Mouse (Mus musculus): ENCODE measurements around the gene Bach2. TPM values are rescaled to one million over a fixed set of nuclear protein-coding genes. Genes with fewer than 3 reads are reported as not detected.

Gene Bach2
- polyA plus RNA-seq, 1 experiment, result 7.5 TPM

- TF ChIP-seq CTCF (IDR thresholded peaks at IDR 0.05; ENCODE audit: insufficient read depth, low read length), result no peak
- TF ChIP-seq POLR2A (IDR thresholded peaks at IDR 0.05; ENCODE audit: borderline replicate concordance, extremely low read depth, low read depth, low read length), result no peak
- WGBS, result 40% methylated on average over 3 of the region's 3 CpGs
- H3K4me3 ChIP-seq (replicated peaks; ENCODE audit: extremely low read depth, low read depth, low read length), result no peak overlapping the region
- DNase-seq, result no peak
- 0 out of 2 replicates have a peak, but pooled peaks cover 3% of the 10 kb centered on the region for H3K4me1 ChIP-seq (ENCODE audit: control insufficient read depth, insufficient read depth, low read length)
Measured at GRCm38 (mm10) chr4:32571441-32571840, 332.8 kb downstream of the Bach2 start.

GRCm38 (mm10) chr4:32572118-32572517 lies 333.5 kb downstream of the Bach2 start:
- WGBS, result 69% methylated on average over 1 of the region's 1 CpGs
- TF ChIP-seq POLR2A (IDR thresholded peaks at IDR 0.05; ENCODE audit: borderline replicate concordance, extremely low read depth, low read depth, low read length) (no peak), CTCF (IDR thresholded peaks at IDR 0.05; ENCODE audit: insufficient read depth, low read length) (peak; percentile 30; the same call in 1 of the 2 replicates)
- Histone ChIP-seq H3K4me1 (ENCODE audit: control insufficient read depth, insufficient read depth, low read length) (0 out of 2 replicates have a peak, but pooled peaks cover 3% of the 10 kb centered on the region), H3K4me3 (replicated peaks; ENCODE audit: extremely low read depth, low read depth, low read length) (no peak overlapping the region)
- peak; percentile 25 for DNase-seq

- TF ChIP-seq POLR2A (IDR thresholded peaks at IDR 0.05; ENCODE audit: borderline replicate concordance, extremely low read depth, low read depth, low read length) (no peak), CTCF (IDR thresholded peaks at IDR 0.05; ENCODE audit: insufficient read depth, low read length) (no peak)
- DNase-seq, result no peak
- WGBS, result 75% methylated on average over 5 of the region's 5 CpGs
- Histone ChIP-seq H3K4me1 (ENCODE audit: control insufficient read depth, insufficient read depth, low read length) (0 out of 2 replicates have a peak, but pooled peaks cover 3% of the 10 kb centered on the region), H3K4me3 (replicated peaks; ENCODE audit: extremely low read depth, low read depth, low read length) (no peak overlapping the region)
Measured at GRCm38 (mm10) chr4:32573586-32573985, 335.0 kb downstream of the Bach2 start.

- Histone ChIP-seq H3K4me3 (replicated peaks; ENCODE audit: extremely low read depth, low read depth, low read length) (no peak overlapping the region), H3K4me1 (ENCODE audit: control insufficient read depth, insufficient read depth, low read length) (0 out of 2 replicates have a peak, but pooled peaks cover 3% of the 10 kb centered on the region)
- DNase-seq, result no peak
- TF ChIP-seq POLR2A (IDR thresholded peaks at IDR 0.05; ENCODE audit: borderline replicate concordance, extremely low read depth, low read depth, low read length), result no peak
- TF ChIP-seq CTCF (IDR thresholded peaks at IDR 0.05; ENCODE audit: insufficient read depth, low read length), result 0 out of 2 replicates have a peak, but pooled peaks have one; percentile 20
- 94% methylated on average over 1 of the region's 1 CpGs for WGBS
Measured at GRCm38 (mm10) chr4:32574604-32575003, 336.0 kb downstream of the Bach2 start.

- TF ChIP-seq POLR2A (IDR thresholded peaks at IDR 0.05; ENCODE audit: borderline replicate concordance, extremely low read depth, low read depth, low read length) (no peak), CTCF (IDR thresholded peaks at IDR 0.05; ENCODE audit: insufficient read depth, low read length) (no peak)
- Histone ChIP-seq H3K4me1 (ENCODE audit: control insufficient read depth, insufficient read depth, low read length) (0 out of 2 replicates have a peak, but pooled peaks cover 3% of the 10 kb centered on the region), H3K4me3 (replicated peaks; ENCODE audit: extremely low read depth, low read depth, low read length) (no peak overlapping the region)
- 36% methylated on average over 9 of the region's 9 CpGs for WGBS
- no peak for DNase-seq
Measured at GRCm38 (mm10) chr4:32575165-32575564, 336.6 kb downstream of the Bach2 start.

GRCm38 (mm10) chr4:32579850-32580249 lies 341.2 kb downstream of the Bach2 start:
- no peak for DNase-seq
- WGBS, result 63% methylated on average over 8 of the region's 8 CpGs
- no peak for TF ChIP-seq CTCF (IDR thresholded peaks at IDR 0.05; ENCODE audit: insufficient read depth, low read length)
- TF ChIP-seq POLR2A (IDR thresholded peaks at IDR 0.05; ENCODE audit: borderline replicate concordance, extremely low read depth, low read depth, low read length), result no peak

GRCm38 (mm10) chr4:32584181-32584580 lies 345.6 kb downstream of the Bach2 start:
- 63% methylated on average over 6 of the region's 6 CpGs for WGBS
- H3K4me3 ChIP-seq (replicated peaks; ENCODE audit: extremely low read depth, low read depth, low read length), result no peak overlapping the region
- TF ChIP-seq CTCF (IDR thresholded peaks at IDR 0.05; ENCODE audit: insufficient read depth, low read length), result no peak
- TF ChIP-seq POLR2A (IDR thresholded peaks at IDR 0.05; ENCODE audit: borderline replicate concordance, extremely low read depth, low read depth, low read length), result no peak
- no peak for DNase-seq
- no peaks in the 10 kb centered on the region for H3K4me1 ChIP-seq (ENCODE audit: control insufficient read depth, insufficient read depth, low read length)

More at GRCm38 (mm10) chr4:32579850-32580249, 341.2 kb downstream of the Bach2 start:
- no peak overlapping the region for H3K4me3 ChIP-seq (replicated peaks; ENCODE audit: extremely low read depth, low read depth, low read length)
- H3K4me1 ChIP-seq (ENCODE audit: control insufficient read depth, insufficient read depth, low read length), result no peaks in the 10 kb centered on the region

- H3K4me3 ChIP-seq (replicated peaks; ENCODE audit: extremely low read depth, low read depth, low read length), result no peak overlapping the region
- 16% methylated on average over 9 of the region's 9 CpGs for WGBS
- TF ChIP-seq POLR2A (IDR thresholded peaks at IDR 0.05; ENCODE audit: borderline replicate concordance, extremely low read depth, low read depth, low read length), result no peak
- peak; percentile 92 for TF ChIP-seq CTCF (IDR thresholded peaks at IDR 0.05; ENCODE audit: insufficient read depth, low read length)
- no peaks in the 10 kb centered on the region for H3K4me1 ChIP-seq (ENCODE audit: control insufficient read depth, insufficient read depth, low read length)
- peak; percentile 48 for DNase-seq
Measured at GRCm38 (mm10) chr4:32586596-32586995, 348.0 kb downstream of the Bach2 start.

- DNase-seq, result no peak
- no peak for TF ChIP-seq CTCF (IDR thresholded peaks at IDR 0.05; ENCODE audit: insufficient read depth, low read length)
- no peak for TF ChIP-seq POLR2A (IDR thresholded peaks at IDR 0.05; ENCODE audit: borderline replicate concordance, extremely low read depth, low read depth, low read length)
- 75% methylated on average over 5 of the region's 5 CpGs for WGBS
- Histone ChIP-seq H3K4me1 (ENCODE audit: control insufficient read depth, insufficient read depth, low read length) (no peaks in the 10 kb centered on the region), H3K4me3 (replicated peaks; ENCODE audit: extremely low read depth, low read depth, low read length) (no peak overlapping the region)
Measured at GRCm38 (mm10) chr4:32587543-32587942, 348.9 kb downstream of the Bach2 start.

GRCm38 (mm10) chr4:32588237-32588636 lies 349.6 kb downstream of the Bach2 start:
- DNase-seq, result no peak
- WGBS, result 75% methylated on average over 6 of the region's 6 CpGs
- TF ChIP-seq POLR2A (IDR thresholded peaks at IDR 0.05; ENCODE audit: borderline replicate concordance, extremely low read depth, low read depth, low read length) (no peak), CTCF (IDR thresholded peaks at IDR 0.05; ENCODE audit: insufficient read depth, low read length) (no peak)
- Histone ChIP-seq H3K4me3 (replicated peaks; ENCODE audit: extremely low read depth, low read depth, low read length) (no peak overlapping the region), H3K4me1 (ENCODE audit: control insufficient read depth, insufficient read depth, low read length) (no peaks in the 10 kb centered on the region)
